In genomic region chr3:144204413-144205311, GRCm38 (mm10) we compare ENCODE assay signal across 8 mouse cellular contexts. TPM values are rescaled to one million over a fixed set of nuclear protein-coding genes. Genes with fewer than 3 reads are reported as not detected.
DNase-seq lines count a peak whose midpoint lies in the region; ATAC-seq and TF ChIP-seq lines count a peak whose summit lies in the region.

Gene Lmo4 (minus strand): TSS chr3:144205220.

- H3K9ac ChIP-seq in intestine, postnatal 0 days (ENCODE audit: low read depth, low read length) = peak within 1 kb of the TSS; percentile 93
- peak within 1 kb of the TSS; percentile 98 for H3K9ac ChIP-seq in limb, embryonic 12.5 days (replicated peaks)
- H3K9ac ChIP-seq in midbrain, embryonic 13.5 days (replicated peaks) = peak within 1 kb of the TSS; percentile 92

- H3K9me3 ChIP-seq in intestine, postnatal 0 days (ENCODE audit: control insufficient read depth) = no peaks in the 10 kb centered on the region
- H3K9me3 ChIP-seq in limb, embryonic 12.5 days = no peaks in the 10 kb centered on the region
- H3K9me3 ChIP-seq in midbrain, embryonic 13.5 days = no peaks in the 10 kb centered on the region

- ATAC-seq in granulocyte monocyte progenitor cell, adult 5-6 weeks (replicated peaks; ENCODE audit: poor library complexity, severe bottlenecking) = peak; percentile 36
- ATAC-seq in intestine, postnatal 0 days = peak; percentile 79
- peak; percentile 67 for ATAC-seq in limb, embryonic 12.5 days (ENCODE audit: insufficient number of reproducible peaks, insufficient read depth, low FRiP score, low TSS enrichment, low read depth)
- ATAC-seq in midbrain, embryonic 13.5 days = peak; percentile 85

- no peaks in the 10 kb centered on the region for H3K36me3 ChIP-seq in intestine, postnatal 0 days (ENCODE audit: control insufficient read depth, insufficient read depth)
- H3K36me3 ChIP-seq in limb, embryonic 12.5 days = peaks cover 18% of the 10 kb centered on the region
- no peaks in the 10 kb centered on the region for H3K36me3 ChIP-seq in midbrain, embryonic 13.5 days

- peak within 1 kb of the TSS; percentile 91 for H3K4me2 ChIP-seq in intestine, postnatal 0 days (replicated peaks; ENCODE audit: low read depth)
- peak within 1 kb of the TSS; percentile 93 for H3K4me2 ChIP-seq in limb, embryonic 12.5 days
- H3K4me2 ChIP-seq in midbrain, embryonic 13.5 days (replicated peaks) = peak within 1 kb of the TSS; percentile 94

- no peaks in the 10 kb centered on the region for H3K4me1 ChIP-seq in intestine, postnatal 0 days (replicated peaks; ENCODE audit: control insufficient read depth, insufficient read depth, low read length)
- H3K4me1 ChIP-seq in limb, embryonic 12.5 days (replicated peaks) = peaks cover 26% of the 10 kb centered on the region
- H3K4me1 ChIP-seq in midbrain, embryonic 13.5 days (replicated peaks) = peaks cover 39% of the 10 kb centered on the region

- peak within 1 kb of the TSS; percentile 97 for H3K27ac ChIP-seq in intestine, postnatal 0 days (ENCODE audit: low read depth, low read length)
- H3K27ac ChIP-seq in limb, embryonic 12.5 days = peak within 1 kb of the TSS; percentile 100
- peak within 1 kb of the TSS; percentile 98 for H3K27ac ChIP-seq in midbrain, embryonic 13.5 days

- peak in 1 of 2 experiments; percentile 76 for DNase-seq in left cerebral cortex, adult 18-20 months (ENCODE audit: low spot score in 2 of 2)
- DNase-seq in left cerebral cortex, adult 11 months (ENCODE audit: low spot score) = no peak
- DNase-seq in embryo, embryonic 9.5 days (ENCODE audit: extremely low spot score) = peak; percentile 84
- DNase-seq in spleen, postnatal 10 days (ENCODE audit: low spot score in 2 of 2) = peak; percentile 63 to 84

- 1% methylated on average over 46 of the region's 76 CpGs for WGBS in intestine, postnatal 0 days
- 1% methylated on average over 46 of the region's 76 CpGs for WGBS in limb, embryonic 12.5 days
- WGBS in midbrain, embryonic 13.5 days = under 1% methylated on average over 55 of the region's 76 CpGs

- H3K4me3 ChIP-seq in intestine, postnatal 0 days (ENCODE audit: low read depth, low read length) = peak within 1 kb of the TSS; percentile 84
- peak within 1 kb of the TSS; percentile 81 for H3K4me3 ChIP-seq in limb, embryonic 12.5 days (replicated peaks)
- H3K4me3 ChIP-seq in midbrain, embryonic 13.5 days (replicated peaks) = peak within 1 kb of the TSS; percentile 71

- TF ChIP-seq CTCF in intestine, postnatal 0 days (IDR thresholded peaks at IDR 0.05; ENCODE audit: low read depth) = no peak

- H3K27me3 ChIP-seq in intestine, postnatal 0 days (replicated peaks; ENCODE audit: control insufficient read depth, insufficient read depth, low read length) = no peaks in the 10 kb centered on the region
- H3K27me3 ChIP-seq in limb, embryonic 12.5 days = no peaks in the 10 kb centered on the region
- peaks cover 7% of the 10 kb centered on the region; the same call in 1 of the 2 replicates for H3K27me3 ChIP-seq in midbrain, embryonic 13.5 days

RNA-seq across cellular contexts. Expression of gene Lmo4, which starts in this region (rescaled TPM):
- total RNA-seq in left cerebral cortex, adult 18-20 months (2021) = 100 to 1,000 TPM; 278 to 308 TPM
- total RNA-seq in granulocyte monocyte progenitor cell, adult 5-6 weeks (2014; fragmentation: Nextera tagmentation) = 116 and 130 TPM in 2 replicates
- 34.5 and 45.1 TPM in 2 replicates for total RNA-seq in granulocyte monocyte progenitor cell, adult 5-6 weeks (2017)
- 23.5 and 26.3 TPM in 2 replicates for polyA plus RNA-seq in intestine, postnatal 0 days (2015; fragmentation: Nextera tagmentation; extraction: Ambion mirVana)
- polyA plus RNA-seq in limb, embryonic 12.5 days (2016; fragmentation: Nextera tagmentation; extraction: Ambion mirVana) = 80.8 and 83.5 TPM in 2 replicates
- 55.3 and 60.6 TPM in 2 replicates for polyA plus RNA-seq in midbrain, embryonic 13.5 days (2015; fragmentation: Nextera tagmentation; extraction: Ambion mirVana)
